Mouse (Mus musculus) C2C12 (cell line): ENCODE data around the gene Flnb.

ENCODE experiments used
- CTCF ChIP-seq: IDR thresholded peaks from one replicate; pipeline ENCODE4 v1.5.1; 2011; ENCODE audit not compliant: control insufficient read depth, insufficient read depth, insufficient read length
- MAX ChIP-seq: IDR thresholded peaks from one replicate; pipeline ENCODE4 v1.6.1; 2011; ENCODE audit warnings: mild to moderate bottlenecking, control low read depth
- MYOD1 ChIP-seq: IDR thresholded peaks from one replicate; pipeline ENCODE4 v1.6.1; 2011; ENCODE audit warnings: low read depth; ENCODE audit not compliant: control insufficient read depth, insufficient read length
- MYOG ChIP-seq: IDR thresholded peaks from one replicate; pipeline ENCODE4 v1.6.1; 2011; ENCODE audit not compliant: control insufficient read depth, insufficient read length; ENCODE audit errors: extremely low read depth
- USF1 ChIP-seq: IDR thresholded peaks from one replicate; pipeline ENCODE4 v1.6.1; 2011; ENCODE audit warnings: low read depth, mild to moderate bottlenecking, control low read depth, moderate library complexity

GRCm38 (mm10) chr14:7891401-7891800 is 73.6 kb downstream of the Flnb start:
- TF ChIP-seq CTCF (no peak), USF1 (no peak), MYOD1 (no peak), MYOG (no peak), MAX (no peak)
